18 mouse cellular contexts compared by ENCODE assay signal in genomic region chr12:80937331-80938029, GRCm38 (mm10). TPM values are rescaled to one million over a fixed set of nuclear protein-coding genes. Genes with fewer than 3 reads are reported as not detected.
DNase-seq lines count a peak whose midpoint lies in the region; ATAC-seq and TF ChIP-seq lines count a peak whose summit lies in the region.
"Had no signal": no experiment of that assay in that cellular context is flagged by ENCODE, and none has a peak within 500 bp of the region (broad histone marks: within the 10 kb centered on the region; RNA-seq: fewer than 3 reads in every experiment).

No protein-coding gene starts in this region.

- POLR2A ChIA-PET in Patski (lab: Charles Lee): no interaction called here

- in situ Hi-C loops in Patski (cut with MboI; ENCODE audit: low pct_unique_long_range_greater_than_20kb): no loop called here

- CTCF ChIA-PET in Patski (lab: Charles Lee): no interaction called here

- ATAC-seq in Patski: peak; percentile 44
- peak; percentile 17; the same call in 1 of the 2 replicates for ATAC-seq in megakaryocyte progenitor cell, adult 5-6 weeks (replicated peaks; ENCODE audit: poor library complexity)
- ATAC-seq: forebrain, postnatal 0 days; hindbrain, postnatal 0 days had no signal

- DNase-seq in thymus, postnatal 0 days (ENCODE audit: low spot score): peak; percentile 2
- DNase-seq in thymus, postnatal 25 days: no peak
- DNase-seq in Patski (ENCODE audit: low read depth, low spot score): no peak
- no peak for DNase-seq in left cerebral cortex, adult 11 months (ENCODE audit: low spot score)
- DNase-seq in layer of hippocampus, adult 8-10 months (ENCODE audit: low spot score in 2 of 2): no peak
- DNase-seq in cerebellum, adult 9-11 months: no peak
- DNase-seq: cerebellum, postnatal 14 days; forebrain, postnatal 0 days; heart, postnatal 36 days had no signal

- TF ChIP-seq CTCF in Patski (IDR thresholded peaks at IDR 0.05): no peak

- no peaks in the 10 kb centered on the region for H3K27me3 ChIP-seq in Patski
- H3K27me3 ChIP-seq: limb, embryonic 15.5 days; lung, embryonic 15.5 days; neural tube, embryonic 15.5 days had no signal

RNA-seq across cellular contexts. Expression of gene Srsf5, which starts 7.8 kb away (rescaled TPM):
- polyA plus RNA-seq in thymus, postnatal 0 days (2015; fragmentation: Nextera tagmentation; extraction: Ambion mirVana): 655 and 689 TPM in 2 replicates
- 435 TPM for polyA plus RNA-seq in Patski (2021)
- 254 and 283 TPM in 2 replicates for total RNA-seq in megakaryocyte progenitor cell, adult 5-6 weeks (2015)
- 684 and 913 TPM in 2 replicates for total RNA-seq in megakaryocyte progenitor cell, adult 5-6 weeks (2017)
- total RNA-seq in layer of hippocampus, adult 8-10 months (2022): 100 to 1,000 TPM; 313 to 401 (median 363) TPM

RNA-seq across cellular contexts. Expression of gene Slc10a1, which starts 31.0 kb away (rescaled TPM):
- polyA plus RNA-seq in thymus, postnatal 0 days (2015; fragmentation: Nextera tagmentation; extraction: Ambion mirVana): 0.36 and 0.59 TPM in 2 replicates
- 0.15 TPM for polyA plus RNA-seq in Patski (2021)
- total RNA-seq in megakaryocyte progenitor cell, adult 5-6 weeks (2015): not detected in 2 replicates
- total RNA-seq in megakaryocyte progenitor cell, adult 5-6 weeks (2017): not detected in 2 replicates
- not detected for total RNA-seq in layer of hippocampus, adult 8-10 months (2022)
- total RNA-seq: forebrain, postnatal 0 days; heart, postnatal 36 days; hindbrain, postnatal 0 days; layer of hippocampus, adult 18-20 months; left cerebral cortex, postnatal 10 days had no signal
- polyA plus RNA-seq: erythroblast, embryonic 14.5 days; forebrain, postnatal 0 days; urinary bladder, adult 2 months had no signal
